Mouse (Mus musculus): ENCODE results near the gene Kcnmb3. TPM values are rescaled to one million over a fixed set of nuclear protein-coding genes. Genes with fewer than 3 reads are reported as not detected.

Gene Kcnmb3
- polyA plus RNA-seq, 1 experiment from 2014 or later: not detected

DNA sequence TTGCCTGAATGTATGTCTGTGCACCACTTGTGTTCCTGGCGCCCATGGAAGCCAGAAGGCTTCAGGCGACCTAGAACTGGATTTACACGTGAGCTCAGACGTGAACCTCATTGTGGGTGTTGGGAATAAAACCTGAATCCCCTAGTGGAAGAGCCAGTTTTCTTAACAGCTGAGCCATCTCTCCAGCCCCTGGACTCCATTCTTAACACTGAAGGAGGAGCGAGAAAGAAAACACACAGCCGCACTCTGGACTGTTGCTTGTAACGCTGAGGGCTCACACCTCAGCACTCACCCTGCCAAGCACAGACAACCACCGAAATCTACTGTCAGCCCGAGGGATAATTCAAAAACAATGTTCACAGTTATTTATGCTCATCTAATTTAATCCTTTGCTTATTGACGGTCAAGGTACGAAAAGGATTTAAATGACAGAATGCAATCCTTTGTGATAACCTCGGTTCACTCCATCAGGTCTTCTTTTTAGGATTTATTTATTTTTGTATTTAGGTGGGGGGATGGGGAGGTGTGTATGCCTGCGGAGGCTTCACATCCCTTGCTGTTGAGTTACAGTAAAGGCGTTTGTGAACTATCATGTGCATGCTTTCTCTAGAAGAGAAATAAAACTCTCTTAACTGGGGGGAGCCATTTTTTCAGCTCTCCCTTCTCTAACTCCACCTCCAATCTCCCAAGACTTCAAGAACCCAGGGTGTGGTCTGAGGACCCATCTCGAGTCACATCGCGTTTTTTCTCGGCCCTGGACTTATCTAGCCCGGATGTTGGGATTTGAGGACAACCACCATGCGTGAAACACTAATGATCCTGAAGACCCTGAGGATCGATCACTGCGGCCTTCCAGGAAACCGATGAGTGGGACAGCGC is 17.7 kb upstream of the Kcnmb3 start, which contains the start of gene Zfp639:
TSS of gene Zfp639 (plus strand) at position 764 of the 879 bp plus-strand sequence.
- peak within 1 kb of the TSS; percentile 85 for H3K27ac ChIP-seq
- WGBS: 6% methylated on average over 24 of the region's 24 CpGs
- peaks cover 3% of the 10 kb centered on the region for H3K36me3 ChIP-seq
- ATAC-seq (ENCODE audit: low FRiP score): no peak; the same call in 1 of the 2 replicates
- H3K4me2 ChIP-seq: peak within 1 kb of the TSS; percentile 78
- H3K4me3 ChIP-seq: peak within 1 kb of the TSS; percentile 94
- no peaks in the 10 kb centered on the region for H3K9me3 ChIP-seq
- peak within 1 kb of the TSS; percentile 94 for H3K9ac ChIP-seq
- H3K27me3 ChIP-seq: no peaks in the 10 kb centered on the region
- H3K4me1 ChIP-seq (replicated peaks): peaks cover 30% of the 10 kb centered on the region

DNA sequence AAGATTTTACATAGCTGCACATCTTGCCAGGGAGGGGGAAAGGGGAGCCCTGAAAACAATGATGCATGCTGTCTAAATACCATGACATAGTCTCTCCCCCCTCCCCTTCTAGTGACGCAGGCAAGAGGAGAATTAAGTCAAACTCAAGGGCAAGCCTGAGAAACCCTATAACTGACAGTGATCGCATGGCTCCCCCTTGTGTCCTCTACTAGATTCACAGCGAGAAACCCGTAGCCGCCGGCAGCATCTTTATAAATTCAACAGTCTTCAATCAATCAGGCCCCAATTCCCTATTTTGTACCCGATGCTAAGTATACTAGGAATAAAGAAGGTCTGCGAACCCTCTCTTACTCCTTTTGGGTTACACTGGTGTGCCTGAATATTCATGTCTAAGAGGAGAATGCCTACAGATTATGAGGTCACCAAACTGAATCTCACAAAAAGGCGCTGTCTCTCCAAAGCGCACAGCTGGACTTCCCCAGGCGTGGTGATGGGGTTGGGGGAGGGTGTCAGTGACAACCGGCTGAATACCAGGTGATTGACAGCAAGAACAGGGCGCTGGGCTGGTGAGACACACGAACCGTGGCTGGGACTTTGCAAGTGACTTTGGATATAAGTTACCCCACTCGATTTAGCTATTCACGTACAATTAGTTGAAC is 16.8 kb upstream of the Kcnmb3 start:
- 0 out of 2 replicates have a peak overlapping the region, but pooled peaks have one; percentile 3 for H3K9ac ChIP-seq

DNA sequence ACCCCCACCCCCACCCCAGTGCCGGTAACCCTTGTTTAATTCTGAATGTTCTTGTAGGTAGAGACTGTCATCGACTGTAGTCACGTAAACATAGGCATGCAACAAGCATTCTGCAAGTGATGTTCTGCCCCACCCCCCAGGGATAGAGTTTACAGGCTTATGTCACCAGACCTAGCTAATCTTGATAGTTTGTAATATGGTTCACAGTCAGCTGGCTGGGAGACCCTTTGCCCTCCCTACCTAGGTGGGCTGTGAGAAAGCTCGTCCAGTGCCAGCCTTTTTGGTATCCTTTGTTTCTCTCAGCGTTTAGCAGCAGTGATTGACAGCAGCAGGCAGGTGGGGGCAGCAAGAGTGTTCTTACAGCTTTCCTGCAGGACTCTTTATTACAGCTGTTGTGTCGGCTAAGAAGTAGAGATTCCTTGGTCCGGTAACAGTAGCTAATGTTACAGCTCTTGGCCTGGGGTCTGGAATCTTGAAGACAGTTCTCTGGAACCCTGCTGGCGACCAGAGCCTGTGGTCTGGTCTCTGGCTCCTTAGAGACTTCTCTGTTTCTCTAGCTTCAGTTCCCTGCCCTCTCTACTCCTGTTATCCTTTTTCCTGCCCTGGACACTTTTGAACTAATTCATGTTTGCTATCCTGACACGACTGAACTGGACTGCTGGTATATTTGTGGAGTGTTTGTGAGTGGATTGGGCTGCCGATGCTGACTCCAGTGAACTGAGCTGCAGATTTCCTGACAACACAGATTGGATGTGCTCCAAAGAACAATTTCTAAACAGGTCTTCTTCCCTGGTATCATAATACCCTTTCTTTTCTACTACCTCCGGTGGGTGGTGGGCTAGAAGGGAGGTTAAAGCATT is 14.6 kb upstream of the Kcnmb3 start:
- Histone ChIP-seq H3K27me3 (no peaks in the 10 kb centered on the region), H3K9ac (no peak overlapping the region), H3K36me3 (no peaks in the 10 kb centered on the region), H3K9me3 (no peaks in the 10 kb centered on the region), H3K4me1 (replicated peaks) (peaks cover 13% of the 10 kb centered on the region), H3K27ac (no peak overlapping the region), H3K4me3 (no peak overlapping the region), H3K4me2 (no peak overlapping the region)
- no peak for ATAC-seq (ENCODE audit: low FRiP score)
- 61% methylated on average over 11 of the region's 11 CpGs for WGBS

More for the DNA sequence above, 16.8 kb upstream of the Kcnmb3 start:
- H3K27me3 ChIP-seq: no peaks in the 10 kb centered on the region
- peak overlapping the region; percentile 78 for H3K4me2 ChIP-seq
- peaks cover 30% of the 10 kb centered on the region for H3K4me1 ChIP-seq (replicated peaks)
- no peak overlapping the region for H3K27ac ChIP-seq
- H3K9me3 ChIP-seq: no peaks in the 10 kb centered on the region
- H3K36me3 ChIP-seq: no peaks in the 10 kb centered on the region; the same call in 1 of the 2 replicates
- H3K4me3 ChIP-seq: peak overlapping the region; percentile 94
- ATAC-seq (ENCODE audit: low FRiP score): peak; percentile 26; the same call in 1 of the 2 replicates
- WGBS: 1% methylated on average over 17 of the region's 17 CpGs

DNA sequence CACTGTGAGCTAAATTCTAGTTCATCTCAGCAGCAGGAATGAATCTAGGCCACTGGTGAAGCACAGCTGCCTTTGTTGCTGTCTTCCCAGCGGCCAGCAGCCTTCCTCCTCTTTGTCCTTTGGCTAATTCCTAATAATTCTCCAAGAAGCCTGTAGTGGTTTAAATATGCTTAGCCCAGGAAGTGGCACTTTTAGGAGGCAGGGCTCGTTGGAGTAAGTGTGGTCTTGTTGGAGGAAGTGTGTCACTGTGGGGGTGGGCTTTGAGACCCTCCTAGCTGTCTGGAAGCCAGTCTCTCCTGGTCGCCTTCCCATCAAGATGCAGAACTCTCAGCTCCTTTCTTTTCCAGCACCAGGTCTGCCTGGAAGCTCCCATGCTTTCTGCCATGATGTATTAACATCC is 13.8 kb upstream of the Kcnmb3 start:
- ATAC-seq (ENCODE audit: low FRiP score): no peak
- Histone ChIP-seq H3K4me3 (no peak overlapping the region), H3K4me1 (replicated peaks) (peaks cover 8% of the 10 kb centered on the region), H3K9me3 (no peaks in the 10 kb centered on the region), H3K9ac (no peak overlapping the region), H3K27ac (no peak overlapping the region), H3K36me3 (no peaks in the 10 kb centered on the region), H3K4me2 (no peak overlapping the region), H3K27me3 (no peaks in the 10 kb centered on the region)
- 76% methylated on average over 3 of the region's 3 CpGs for WGBS

DNA sequence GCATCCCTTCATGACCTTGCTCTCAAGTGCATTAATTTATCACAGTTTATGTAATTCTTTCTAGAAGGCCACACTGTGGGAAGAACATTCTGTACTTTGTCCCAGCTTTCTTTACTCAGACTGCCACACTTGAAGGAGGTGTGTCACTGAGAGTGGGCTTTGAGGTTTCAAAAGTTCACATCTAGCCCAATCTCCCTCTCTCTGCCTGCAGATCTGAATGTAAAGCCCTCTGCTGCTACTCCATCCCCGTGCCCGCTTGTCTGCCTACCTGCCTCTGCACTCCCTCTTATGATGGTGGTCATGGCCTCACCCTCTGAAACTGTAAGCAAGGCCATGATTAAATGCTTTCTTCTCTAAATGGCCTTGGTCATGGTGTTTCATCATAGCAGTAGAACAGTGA is 8.3 kb upstream of the Kcnmb3 start:
- Histone ChIP-seq H3K4me3 (no peak overlapping the region), H3K4me1 (replicated peaks) (0 out of 2 replicates have a peak, but pooled peaks cover 3% of the 10 kb centered on the region), H3K27ac (no peak overlapping the region), H3K9me3 (no peaks in the 10 kb centered on the region), H3K9ac (no peak overlapping the region), H3K27me3 (no peaks in the 10 kb centered on the region), H3K36me3 (no peaks in the 10 kb centered on the region), H3K4me2 (no peak overlapping the region)
- 89% methylated on average over 2 of the region's 2 CpGs for WGBS
- ATAC-seq (ENCODE audit: low FRiP score): no peak

DNA sequence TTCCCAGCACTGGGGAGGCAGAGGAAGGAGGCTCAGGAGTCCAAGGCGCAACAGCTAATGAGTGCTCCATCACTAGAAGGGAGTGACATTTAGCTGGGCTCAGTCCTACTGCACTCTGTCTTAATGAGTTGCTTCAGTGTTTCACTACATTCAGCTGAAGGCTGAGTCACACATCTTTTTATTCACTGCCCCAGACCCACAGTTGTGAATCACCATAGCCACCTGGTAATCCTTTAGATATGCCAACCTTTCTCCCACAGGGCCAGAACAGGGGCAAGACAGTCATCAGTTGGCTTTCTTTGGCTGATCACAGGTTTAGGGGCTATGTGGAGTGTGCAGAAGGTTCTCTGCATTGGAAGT is 4.7 kb upstream of the Kcnmb3 start:
- Histone ChIP-seq H3K27ac (no peak overlapping the region), H3K4me1 (replicated peaks) (0 out of 2 replicates have a peak, but pooled peaks cover 6% of the 10 kb centered on the region), H3K4me3 (no peak overlapping the region), H3K4me2 (no peak overlapping the region), H3K36me3 (no peaks in the 10 kb centered on the region), H3K27me3 (no peaks in the 10 kb centered on the region), H3K9ac (no peak overlapping the region), H3K9me3 (no peaks in the 10 kb centered on the region)
- WGBS: 96% methylated on average over 1 of the region's 1 CpGs
- no peak for ATAC-seq (ENCODE audit: low FRiP score)

DNA sequence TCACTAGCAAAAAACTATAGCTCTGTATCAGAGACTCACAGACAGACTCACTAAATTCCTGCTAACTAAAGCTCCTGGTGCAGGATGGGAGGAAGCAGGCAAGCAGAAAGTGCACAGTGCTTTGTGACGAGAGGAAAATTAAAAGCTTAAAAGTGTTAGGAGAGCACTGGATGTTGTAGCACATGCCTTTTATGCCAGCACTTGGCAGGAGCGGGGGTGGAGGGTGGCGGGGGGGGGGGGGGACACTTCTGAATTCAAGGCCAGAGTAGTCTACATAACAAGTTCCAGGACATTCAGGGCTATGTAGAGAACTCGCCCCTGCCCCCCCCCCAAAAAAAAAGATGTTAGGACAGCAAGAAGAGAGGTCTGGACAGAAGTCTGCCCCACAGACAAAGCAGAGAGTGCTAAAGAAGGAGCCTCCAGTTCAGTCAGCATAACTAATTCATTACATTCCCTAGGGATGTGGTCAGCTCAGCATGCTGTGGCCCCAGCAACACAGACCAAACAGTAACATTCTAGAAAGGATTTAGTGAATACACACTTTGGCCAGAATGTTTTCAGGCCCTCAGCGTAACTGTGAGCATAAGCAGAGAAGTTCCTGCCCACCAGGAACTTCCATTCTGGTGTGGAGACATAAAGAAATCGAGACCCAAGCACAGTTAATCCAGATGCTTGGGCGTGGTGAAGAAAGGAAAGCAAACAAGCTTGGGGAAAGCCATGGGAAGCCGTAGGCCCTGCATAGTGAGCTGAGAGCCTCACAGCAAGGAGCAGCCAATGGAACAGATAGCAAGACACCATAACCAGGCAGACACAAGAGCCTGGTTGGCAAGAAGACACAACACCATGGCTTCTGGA is 4.1 kb upstream of the Kcnmb3 start:
- H3K9me3 ChIP-seq: no peaks in the 10 kb centered on the region
- 0 out of 2 replicates have a peak, but pooled peaks cover 6% of the 10 kb centered on the region for H3K4me1 ChIP-seq (replicated peaks)
- H3K27ac ChIP-seq: no peak overlapping the region
- H3K4me3 ChIP-seq: no peak overlapping the region
- ATAC-seq (ENCODE audit: low FRiP score): no peak
- H3K9ac ChIP-seq: no peak overlapping the region
- no peaks in the 10 kb centered on the region for H3K27me3 ChIP-seq
- no peak overlapping the region for H3K4me2 ChIP-seq
- H3K36me3 ChIP-seq: no peaks in the 10 kb centered on the region
- 55% methylated on average over 7 of the region's 8 CpGs for WGBS

DNA sequence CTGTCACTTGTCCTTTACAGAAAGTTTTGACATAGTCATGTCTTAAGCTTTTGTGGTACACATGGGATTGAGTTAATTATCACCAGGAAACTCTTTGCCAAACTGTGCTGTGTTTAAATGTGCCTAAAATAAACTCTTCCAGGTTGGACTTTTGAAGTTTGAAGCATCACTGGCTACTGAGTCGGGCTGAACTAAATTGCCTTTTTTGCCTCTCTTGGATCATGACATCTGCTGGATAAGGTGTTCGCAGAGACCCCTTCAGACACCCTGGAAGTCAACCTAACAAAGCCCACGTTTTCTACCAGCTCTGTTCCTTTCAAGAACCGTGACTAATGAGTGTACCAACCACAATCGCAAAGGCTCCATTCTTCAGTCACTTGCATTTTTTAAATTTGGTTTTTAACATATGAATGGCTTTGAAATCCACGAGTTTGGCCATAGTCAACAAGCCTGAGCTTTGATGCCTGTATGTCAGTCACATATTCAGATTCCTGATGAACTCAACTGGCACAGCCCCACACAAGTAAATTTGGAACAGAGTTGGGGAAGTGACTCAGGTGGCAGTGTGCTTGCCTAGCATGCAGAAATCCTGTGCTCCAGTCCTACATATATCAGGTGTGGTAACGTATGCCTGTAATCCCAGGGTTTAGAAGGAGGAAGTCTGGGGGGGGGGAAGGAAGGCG is 3.2 kb upstream of the Kcnmb3 start:
- WGBS: 31% methylated on average over 8 of the region's 8 CpGs
- no peak overlapping the region for H3K27ac ChIP-seq
- no peak overlapping the region for H3K9ac ChIP-seq
- H3K36me3 ChIP-seq: no peaks in the 10 kb centered on the region
- H3K4me3 ChIP-seq: no peak overlapping the region
- ATAC-seq (ENCODE audit: low FRiP score): no peak
- H3K27me3 ChIP-seq: no peaks in the 10 kb centered on the region
- H3K4me2 ChIP-seq: no peak overlapping the region
- H3K9me3 ChIP-seq: no peaks in the 10 kb centered on the region
- 0 out of 2 replicates have a peak, but pooled peaks cover 6% of the 10 kb centered on the region for H3K4me1 ChIP-seq (replicated peaks)

DNA sequence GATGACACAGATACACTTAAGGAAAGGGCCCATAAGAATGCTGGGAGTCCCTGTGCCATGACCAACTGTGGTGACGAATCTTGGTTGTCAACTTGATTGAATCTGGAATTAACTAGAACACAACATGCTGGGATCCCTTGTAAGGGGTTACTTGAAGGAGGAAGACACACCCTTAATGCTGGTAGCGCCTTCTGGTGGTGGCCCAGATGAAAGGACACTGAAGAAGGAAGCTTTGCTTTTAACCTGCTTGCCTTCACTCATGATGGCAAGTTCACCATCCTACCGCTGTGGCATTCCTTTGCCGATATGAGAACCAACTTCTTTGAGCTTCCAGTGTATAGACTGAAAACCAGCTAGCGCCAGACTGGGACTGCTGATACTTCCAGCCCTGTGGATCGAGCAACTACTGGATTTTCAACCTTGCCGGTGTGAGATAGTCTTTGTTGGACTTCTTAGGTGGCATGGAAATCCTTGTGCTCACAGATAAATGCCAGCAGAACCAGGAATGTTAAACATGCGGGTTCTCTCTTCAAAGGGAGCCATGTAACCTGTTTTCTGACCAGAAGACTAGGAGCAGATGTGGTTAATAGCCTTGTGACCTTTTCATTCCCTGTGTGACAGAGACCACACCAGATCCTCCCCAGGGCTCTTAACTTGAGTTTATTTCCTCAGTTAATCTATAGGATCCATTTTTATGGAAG is 2.5 kb upstream of the Kcnmb3 start:
- Histone ChIP-seq H3K27me3 (no peaks in the 10 kb centered on the region), H3K9me3 (no peaks in the 10 kb centered on the region), H3K4me2 (no peak overlapping the region), H3K4me3 (no peak overlapping the region), H3K27ac (no peak overlapping the region), H3K36me3 (no peaks in the 10 kb centered on the region), H3K4me1 (replicated peaks) (0 out of 2 replicates have a peak, but pooled peaks cover 6% of the 10 kb centered on the region), H3K9ac (no peak overlapping the region)
- WGBS: 90% methylated on average over 8 of the region's 8 CpGs
- ATAC-seq (ENCODE audit: low FRiP score): no peak

DNA sequence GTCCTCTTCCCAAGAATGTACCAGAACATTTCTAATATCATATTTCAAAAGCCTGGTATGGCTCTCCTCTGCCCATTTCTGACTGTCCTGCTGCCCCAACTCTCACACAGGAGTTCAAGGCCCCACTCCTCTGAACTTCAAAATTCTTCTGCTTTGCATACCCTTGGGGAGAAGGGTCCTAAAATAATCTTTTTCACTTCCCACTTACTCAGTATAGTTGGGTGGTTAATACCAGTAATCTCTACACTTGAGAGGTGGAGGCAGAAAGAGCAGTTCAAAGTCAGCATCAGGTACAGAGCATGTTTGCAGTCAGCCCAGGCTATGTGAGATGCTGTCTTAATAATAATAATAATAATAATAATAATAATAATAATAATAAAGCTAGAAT is 1.1 kb downstream of the Kcnmb3 start:
- no peak overlapping the region for H3K4me3 ChIP-seq
- H3K9me3 ChIP-seq: no peaks in the 10 kb centered on the region
- no peak overlapping the region for H3K4me2 ChIP-seq
- no peaks in the 10 kb centered on the region for H3K36me3 ChIP-seq
- no peak overlapping the region for H3K27ac ChIP-seq
- 0 out of 2 replicates have a peak, but pooled peaks cover 6% of the 10 kb centered on the region for H3K4me1 ChIP-seq (replicated peaks)
- no peak overlapping the region for H3K9ac ChIP-seq
- no peak for ATAC-seq (ENCODE audit: low FRiP score)
- no peaks in the 10 kb centered on the region for H3K27me3 ChIP-seq
